Mouse (Mus musculus): ENCODE results near the gene Usp3. TPM values are rescaled to one million over a fixed set of nuclear protein-coding genes. Genes with fewer than 3 reads are reported as not detected.

Gene Usp3
- polyA plus RNA-seq, 1 experiment = 70.5 TPM

GRCm38 (mm10) chr9:66477785-66478184, 115.2 kb downstream of the Usp3 start:
- H3K36me3 ChIP-seq (ENCODE audit: control insufficient read depth, insufficient read depth, low read length) = peaks cover 42% of the 10 kb centered on the region
- H3K27ac ChIP-seq (ENCODE audit: control insufficient read depth, insufficient read depth, low read length) = no peak overlapping the region
- WGBS = 91% methylated on average over 2 of the region's 2 CpGs
- DNase-seq = no peak
- no peaks in the 10 kb centered on the region for H3K27me3 ChIP-seq (ENCODE audit: control insufficient read depth, insufficient read depth, low read length)
- no peak overlapping the region for H3K4me3 ChIP-seq (ENCODE audit: control insufficient read depth, insufficient read depth, low read length)
- H3K4me1 ChIP-seq (replicated peaks; ENCODE audit: control insufficient read depth, insufficient read depth, low read length) = no peaks in the 10 kb centered on the region
- TF ChIP-seq POLR2A (IDR thresholded peaks at IDR 0.05; ENCODE audit: control insufficient read depth, extremely low read depth, insufficient read depth, low read length, poor library complexity) (no peak), CTCF (IDR thresholded peaks at IDR 0.05; ENCODE audit: borderline replicate concordance, control insufficient read depth, extremely low read depth, insufficient read depth, low read length, poor library complexity) (no peak)

DNA sequence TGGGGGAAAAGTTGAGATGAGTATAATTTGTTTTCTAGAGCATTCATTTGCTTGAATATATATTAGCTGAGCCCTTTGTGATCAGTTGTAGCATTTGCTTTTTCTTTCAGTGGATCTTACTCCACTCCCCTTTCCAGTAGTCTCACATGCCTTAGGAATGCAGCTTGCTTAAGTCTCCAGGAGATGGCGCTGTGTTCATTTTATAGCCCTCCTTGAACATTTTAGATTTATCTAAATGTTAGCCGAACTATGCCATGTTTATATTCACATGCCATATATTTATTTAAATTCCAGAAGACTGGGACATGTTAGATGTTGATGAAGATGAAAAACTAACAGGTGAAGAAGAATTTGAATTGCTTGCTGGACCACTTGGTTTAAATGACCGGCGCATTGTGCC, 127.9 kb downstream of the Usp3 start:
- H3K36me3 ChIP-seq (ENCODE audit: control insufficient read depth, insufficient read depth, low read length) = peaks cover 39% of the 10 kb centered on the region
- H3K27me3 ChIP-seq (ENCODE audit: control insufficient read depth, insufficient read depth, low read length) = no peaks in the 10 kb centered on the region
- WGBS = 63% methylated on average over 4 of the region's 4 CpGs
- TF ChIP-seq CTCF (IDR thresholded peaks at IDR 0.05; ENCODE audit: borderline replicate concordance, control insufficient read depth, extremely low read depth, insufficient read depth, low read length, poor library complexity) (no peak), POLR2A (IDR thresholded peaks at IDR 0.05; ENCODE audit: control insufficient read depth, extremely low read depth, insufficient read depth, low read length, poor library complexity) (no peak)
- no peaks in the 10 kb centered on the region for H3K4me1 ChIP-seq (replicated peaks; ENCODE audit: control insufficient read depth, insufficient read depth, low read length)
- no peak overlapping the region for H3K27ac ChIP-seq (ENCODE audit: control insufficient read depth, insufficient read depth, low read length)
- peak; percentile 49 for DNase-seq
- H3K4me3 ChIP-seq (ENCODE audit: control insufficient read depth, insufficient read depth, low read length) = no peak overlapping the region

Other genes with a start within 250 kb of the Usp3 start
- 28.2 and 28.6 TPM in 2 replicates for gene Herc1, start 242.7 kb downstream of the Usp3 start, polyA plus RNA-seq (2012; rRNA removed)
- 7.6 and 10.2 TPM in 2 replicates for gene Fbxl22, start 78.5 kb downstream of the Usp3 start, polyA plus RNA-seq (2012; rRNA removed)
- 4.9 and 5.7 TPM in 2 replicates for gene Car12, start 120.5 kb upstream of the Usp3 start, polyA plus RNA-seq (2012; rRNA removed)
- gene Aph1b, start 202.3 kb upstream of the Usp3 start, polyA plus RNA-seq (2012; rRNA removed) = 1.2 and 1.8 TPM in 2 replicates
- 0.07 TPM in 1 of 2 replicates, not detected in the other for gene Gm10647, start 203.9 kb upstream of the Usp3 start, polyA plus RNA-seq (2012; rRNA removed)
- gene Aph1c, start 241.6 kb upstream of the Usp3 start, polyA plus RNA-seq (2012; rRNA removed) = 1.1 and 1.5 TPM in 2 replicates